Mouse (Mus musculus): ENCODE measurements at regions not wholly inside any gene's neighbourhood (a gene's known extent, or its start where the extent isn't known, plus 50 kb on each side); places are given as distances from the start of the nearest gene placed in this dataset.

DNA sequence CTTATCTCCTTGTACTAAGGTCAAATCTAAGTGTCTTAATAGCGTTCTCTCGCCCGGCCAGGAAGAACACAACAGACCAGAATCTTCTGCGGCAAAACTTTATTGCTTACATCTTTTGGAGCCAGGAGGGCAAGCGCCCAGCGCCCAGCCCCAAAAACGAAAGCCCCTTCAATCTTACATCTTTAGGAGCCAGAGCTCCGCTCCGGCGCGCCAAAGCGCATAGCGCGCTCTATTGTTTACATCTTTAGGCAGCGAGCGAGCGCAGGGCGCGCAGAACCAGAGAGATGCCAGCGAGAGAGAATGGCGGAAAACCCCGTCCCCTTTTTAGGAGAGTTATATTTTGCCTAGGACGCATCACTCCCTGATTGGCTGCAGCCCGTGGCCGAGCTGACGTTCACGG, 373.2 kb upstream of the Gm21477 start:
- DNase-seq (ENCODE audit: low spot score): peak; percentile 0
